Mouse (Mus musculus) right cerebral cortex, postnatal 10 days (tissue): Measurements from ENCODE around the gene Mef2b.

Experiments
- DNase-seq, 2 experiments: peaks; one replicate each; pipeline ENCODE4 v3.0.0; 2021; ENCODE audit warnings: low spot score in 2 of 2

The Mef2b gene

GRCm38 (mm10) chr8:70134086-70134485 is 5.4 kb upstream of the Mef2b start:
- no peak for DNase-seq

DNA sequence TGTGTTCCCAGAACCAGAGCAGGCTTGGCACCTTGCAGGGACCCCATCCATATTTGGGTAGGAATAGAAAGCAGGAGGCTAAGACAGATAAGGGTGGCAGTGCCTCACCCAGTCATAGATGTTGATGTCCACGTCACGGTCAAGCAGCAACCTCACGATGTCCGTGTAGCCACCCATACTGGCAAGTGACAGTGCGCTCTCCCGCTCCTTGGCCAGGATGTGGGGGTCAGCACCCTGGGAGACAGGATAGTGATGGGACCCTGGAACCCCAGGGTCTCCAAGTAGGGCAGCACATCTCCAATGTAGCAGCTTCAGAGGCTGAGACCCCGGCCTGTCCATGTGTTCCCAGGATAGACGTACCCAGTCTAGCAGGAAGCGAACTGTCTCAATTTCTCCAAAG is 4.6 kb upstream of the Mef2b start:
- DNase-seq, result no peak

DNA sequence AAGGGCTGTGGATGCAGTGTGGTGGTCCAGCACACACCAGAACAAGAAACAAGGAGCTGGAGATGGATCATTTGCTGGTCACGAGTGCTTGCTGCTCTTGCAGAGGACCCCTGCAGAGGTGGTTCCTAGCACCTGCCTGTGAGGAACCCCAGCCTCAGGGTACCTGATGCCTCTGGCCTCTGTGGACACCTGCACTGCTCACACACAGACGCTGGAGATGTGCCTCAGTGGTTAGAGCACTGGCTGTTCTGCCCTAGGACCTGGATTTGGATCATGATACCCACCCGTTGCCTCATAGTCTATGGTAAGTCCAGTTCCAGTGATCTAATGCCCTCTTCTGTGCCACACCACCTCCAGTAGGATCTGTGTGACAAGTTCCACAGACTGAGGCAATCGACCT is 2.9 kb upstream of the Mef2b start:
- DNase-seq, result no peak

DNA sequence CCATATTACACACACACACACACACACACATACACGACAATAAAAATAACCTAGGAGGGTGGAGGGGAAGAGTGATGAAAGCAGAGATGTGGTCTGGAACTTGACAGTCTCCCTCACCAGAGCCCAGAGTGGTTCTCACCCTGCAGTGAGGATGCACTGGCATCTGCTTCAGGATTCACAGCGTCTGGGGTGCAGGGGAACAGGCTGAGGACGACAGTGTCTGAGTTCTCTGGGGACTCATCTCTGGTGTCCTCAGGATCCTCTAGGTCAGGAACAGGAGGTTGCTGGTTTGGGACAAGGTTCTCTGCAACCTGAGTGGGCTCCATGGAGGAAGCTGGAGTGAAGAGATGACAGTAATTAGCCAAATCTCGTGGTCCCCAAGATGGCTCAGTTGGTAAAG is 1.6 kb upstream of the Mef2b start:
- no peak for DNase-seq

DNA sequence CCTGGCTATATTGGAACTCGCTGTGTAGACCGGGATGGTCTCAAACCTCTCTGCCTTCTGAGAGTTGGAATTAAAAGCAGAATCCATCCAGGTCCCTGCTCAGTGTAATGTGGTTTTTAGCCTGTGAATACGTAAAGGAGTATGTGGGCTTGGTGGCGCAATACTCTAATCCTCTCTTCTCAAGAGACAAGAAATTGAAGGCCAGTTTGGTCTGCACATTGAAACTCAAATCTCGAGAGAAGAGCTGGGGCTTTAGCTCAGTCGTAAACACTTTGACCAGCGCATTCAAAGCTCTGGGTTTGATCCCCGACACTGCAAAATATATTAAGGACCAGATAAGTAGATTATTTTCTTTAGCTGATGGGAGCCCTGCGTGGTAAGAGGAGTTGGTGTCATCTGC is 470 bp downstream of the Mef2b start:
- no peak for DNase-seq

- no peak for DNase-seq
Measured at GRCm38 (mm10) chr8:70147678-70148607, 8.4 kb downstream of the Mef2b start.

DNA sequence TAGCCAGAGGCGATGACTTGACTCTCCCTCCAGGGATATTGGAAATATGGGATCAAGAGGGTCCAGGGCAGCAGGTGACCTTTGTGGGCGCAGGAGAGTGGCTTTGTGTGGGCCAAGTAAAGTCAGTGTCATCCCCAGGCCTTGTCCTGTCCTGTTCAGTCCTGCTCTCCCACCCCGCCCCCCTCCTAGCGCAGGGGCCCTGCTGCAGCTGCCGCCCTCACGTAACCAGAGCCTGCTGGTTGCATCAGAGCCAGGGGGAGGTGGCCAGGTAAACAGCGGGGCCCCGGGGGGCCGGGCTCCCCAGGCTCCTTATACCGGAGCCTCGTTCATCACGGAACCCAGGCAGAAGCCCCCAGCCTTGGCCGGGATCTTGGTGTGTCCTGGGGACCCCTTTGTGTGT is 10.6 kb downstream of the Mef2b start:
- DNase-seq, result no peak

GRCm38 (mm10) chr8:70152537-70153257 is 13.2 kb downstream of the Mef2b start:
- DNase-seq, result peak; percentile 79 to 85

DNA sequence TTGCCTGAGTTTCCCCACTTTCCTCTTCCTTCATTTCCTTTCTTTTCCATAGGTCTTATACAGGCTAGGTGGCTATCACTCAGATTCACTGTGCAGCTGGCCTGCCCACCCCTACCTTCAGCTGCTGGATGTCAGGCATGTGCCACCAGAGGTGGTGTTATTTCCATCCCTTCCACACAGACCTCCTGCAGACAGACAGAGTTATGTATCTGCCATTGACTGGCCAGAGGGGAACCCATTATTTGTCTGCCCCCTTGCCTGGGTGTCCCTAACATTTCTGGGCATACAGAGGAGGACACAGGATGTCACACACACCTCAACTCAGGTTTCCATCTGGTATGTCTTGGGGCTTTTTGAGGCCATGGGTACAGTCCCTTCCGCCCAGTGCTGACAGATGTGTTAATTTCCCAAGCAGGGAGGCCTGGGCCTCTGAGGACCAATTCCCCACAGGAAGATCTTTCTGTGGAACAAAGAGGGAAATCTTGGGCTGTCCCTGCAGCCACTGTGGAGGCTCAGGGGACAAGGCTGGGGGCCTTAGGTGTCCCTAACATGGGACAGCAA is 17.8 kb downstream of the Mef2b start:
- no peak for DNase-seq

DNA sequence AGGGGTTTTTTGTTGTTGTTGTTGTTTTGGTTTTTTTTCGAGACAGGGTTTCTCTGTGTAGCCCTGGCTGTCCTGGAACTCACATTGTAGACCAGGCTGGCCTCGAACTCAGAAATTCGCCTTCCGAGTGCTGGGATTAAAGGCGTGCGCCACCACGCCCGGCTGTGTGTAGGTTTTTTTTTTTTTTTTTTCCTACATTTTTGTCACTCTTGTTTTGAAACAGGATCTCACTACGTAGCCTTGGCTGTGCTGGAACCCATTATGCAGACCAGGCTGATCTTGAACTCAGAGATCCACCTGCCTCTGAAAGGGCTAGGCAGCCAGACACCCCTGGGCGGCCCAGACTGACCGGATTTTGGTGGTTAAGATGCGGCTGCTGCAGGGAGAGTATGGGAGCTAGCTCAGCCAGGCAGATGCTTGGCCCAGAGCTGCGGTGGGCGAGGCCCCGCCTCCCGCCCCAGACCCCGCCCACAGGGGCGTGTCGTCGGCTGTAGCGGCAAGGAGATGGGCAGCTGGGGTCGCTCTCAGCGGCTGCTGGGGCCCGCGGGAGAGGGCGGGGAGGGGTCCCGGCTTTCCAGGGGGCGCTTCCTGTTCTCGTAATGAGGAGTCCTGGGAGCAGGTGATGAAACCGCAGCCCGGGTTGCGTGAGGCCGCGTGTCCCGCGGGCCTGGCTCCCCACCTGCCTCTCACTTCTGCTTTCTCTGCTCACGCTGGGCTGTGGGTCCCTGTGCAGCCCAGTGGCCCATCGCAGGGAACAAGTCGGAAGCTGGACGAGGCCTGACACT is 18.8 kb downstream of the Mef2b start:
- DNase-seq, result peak; percentile 73 to 81

DNA sequence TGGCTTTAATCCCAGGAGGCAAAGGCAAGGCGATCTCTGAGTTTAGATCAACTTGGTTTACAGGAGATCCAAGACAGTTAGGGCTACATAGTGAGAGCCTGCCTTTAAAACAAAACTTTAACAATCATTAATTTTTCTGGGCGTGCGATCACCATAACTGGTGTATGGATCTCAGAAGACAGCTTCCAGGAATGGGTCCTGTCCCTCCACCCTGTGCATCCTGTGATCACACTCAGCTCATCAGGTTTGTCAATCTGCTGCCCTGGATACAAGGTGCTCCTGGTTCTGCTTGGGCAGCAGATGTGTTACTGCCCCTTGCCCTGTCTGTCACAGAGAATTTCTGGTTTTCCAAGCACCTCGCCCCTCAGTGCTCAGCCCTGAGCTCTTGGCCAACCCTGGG is 19.7 kb downstream of the Mef2b start:
- DNase-seq, result no peak

DNA sequence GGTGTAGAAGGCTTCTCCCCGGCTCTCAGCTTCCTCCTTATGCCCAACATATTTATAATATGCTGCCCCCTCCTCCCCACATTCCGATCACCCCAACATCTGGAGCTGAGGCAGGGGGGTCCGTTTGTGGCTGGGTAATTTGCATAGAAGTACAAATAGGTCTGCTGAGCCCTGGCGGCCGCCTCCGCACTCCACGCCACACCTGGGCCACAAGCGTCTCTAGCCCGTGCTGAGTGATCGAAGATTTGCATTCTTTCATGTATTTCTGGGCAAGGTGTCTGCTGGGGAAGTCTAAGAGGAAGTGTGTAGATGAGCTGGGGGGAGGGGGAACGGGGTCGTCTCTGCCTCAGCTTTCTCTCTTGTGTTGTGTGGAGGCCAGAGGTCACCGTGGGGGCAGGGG is 20.5 kb downstream of the Mef2b start:
- DNase-seq, result no peak

DNA sequence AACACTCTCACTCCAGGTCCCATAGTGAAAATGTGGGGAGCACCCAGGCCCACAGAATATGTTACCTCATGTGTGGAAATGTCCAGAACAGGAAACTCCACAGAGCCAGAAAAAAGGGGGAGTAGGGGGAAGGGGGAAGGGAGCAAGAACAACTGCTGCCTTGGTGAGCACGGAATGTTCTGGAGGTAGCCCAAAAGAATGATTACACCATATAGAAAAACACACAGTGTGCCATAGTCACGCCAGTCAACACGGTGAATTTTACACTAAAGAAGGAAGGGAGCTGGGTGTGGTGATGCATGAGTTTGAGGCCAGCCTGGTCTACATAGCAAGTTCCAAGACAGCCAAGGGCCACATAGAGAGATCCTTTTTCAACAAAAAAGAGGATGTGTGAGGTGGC is 23.8 kb downstream of the Mef2b start:
- DNase-seq, result no peak

DNA sequence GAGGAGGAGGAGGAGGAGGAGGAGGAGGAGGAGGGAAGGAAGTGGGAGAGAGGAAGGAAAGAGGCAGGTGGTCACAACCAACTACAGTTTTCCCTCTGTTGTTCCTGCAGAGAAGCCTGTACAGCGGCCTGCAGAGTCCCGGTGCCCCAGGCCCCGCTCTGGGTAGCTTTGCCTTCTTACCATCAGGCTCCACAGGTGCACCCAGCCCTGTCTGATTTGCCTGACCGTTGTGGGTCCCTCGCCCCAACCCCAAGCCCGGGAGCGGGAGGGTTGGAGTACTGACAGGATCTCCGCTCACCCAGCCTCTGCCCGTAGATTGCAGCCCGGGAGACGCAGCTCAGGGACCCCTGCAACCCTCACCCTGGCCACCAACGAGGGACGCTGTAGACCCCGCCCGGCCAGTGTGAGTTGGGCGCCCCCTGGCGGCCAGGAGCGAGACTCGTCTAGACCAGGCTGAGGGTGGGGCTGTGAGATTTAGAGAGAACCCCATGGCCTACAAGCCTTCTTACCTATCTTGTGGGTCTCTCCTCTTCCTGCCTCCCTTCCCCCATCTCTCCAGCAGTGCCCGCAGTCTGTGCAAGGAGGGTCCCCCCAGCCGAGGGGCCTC is 27.1 kb downstream of the Mef2b start:
- DNase-seq, result peak; percentile 51 to 71

GRCm38 (mm10) chr8:70170116-70170515 is 30.6 kb downstream of the Mef2b start:
- DNase-seq, result no peak

DNA sequence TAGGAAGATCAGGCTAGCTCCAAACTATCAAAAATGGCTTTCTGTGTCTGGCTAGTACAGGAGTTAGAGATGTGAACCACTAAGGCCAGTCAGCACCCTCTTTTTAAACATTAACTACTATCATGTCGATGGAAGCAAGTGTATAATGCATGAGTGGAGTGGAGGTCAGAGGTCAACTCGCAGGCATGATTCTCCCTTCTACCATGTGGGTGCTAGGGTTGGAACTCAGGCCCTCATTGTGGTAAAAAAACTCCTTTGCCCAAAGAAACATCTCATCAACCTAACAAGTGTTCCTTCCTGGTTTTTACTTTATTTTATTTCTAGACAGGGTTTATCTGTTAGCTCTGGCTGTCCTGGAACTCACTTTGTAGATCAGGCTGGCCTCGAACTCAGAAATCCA is 31.2 kb downstream of the Mef2b start:
- DNase-seq, result no peak

DNA sequence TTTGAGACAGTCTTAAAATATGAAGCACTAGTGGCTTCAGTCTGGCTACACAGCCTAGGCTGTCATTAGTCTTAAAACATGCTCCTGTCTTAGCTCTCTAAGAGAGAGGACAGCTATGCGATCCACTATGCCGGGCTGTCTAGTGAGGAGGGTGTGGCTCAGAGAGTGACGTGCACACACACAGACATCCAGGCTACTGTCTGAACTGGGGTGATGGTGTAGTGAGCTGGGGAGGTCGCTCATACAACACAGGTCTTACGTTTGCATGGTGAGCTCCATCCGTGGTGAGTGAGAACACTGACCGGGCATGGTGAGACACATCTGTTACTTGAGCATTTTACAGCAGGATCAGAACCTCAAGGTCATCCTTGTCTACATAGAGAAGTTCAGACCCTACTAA is 31.7 kb downstream of the Mef2b start:
- no peak for DNase-seq

DNA sequence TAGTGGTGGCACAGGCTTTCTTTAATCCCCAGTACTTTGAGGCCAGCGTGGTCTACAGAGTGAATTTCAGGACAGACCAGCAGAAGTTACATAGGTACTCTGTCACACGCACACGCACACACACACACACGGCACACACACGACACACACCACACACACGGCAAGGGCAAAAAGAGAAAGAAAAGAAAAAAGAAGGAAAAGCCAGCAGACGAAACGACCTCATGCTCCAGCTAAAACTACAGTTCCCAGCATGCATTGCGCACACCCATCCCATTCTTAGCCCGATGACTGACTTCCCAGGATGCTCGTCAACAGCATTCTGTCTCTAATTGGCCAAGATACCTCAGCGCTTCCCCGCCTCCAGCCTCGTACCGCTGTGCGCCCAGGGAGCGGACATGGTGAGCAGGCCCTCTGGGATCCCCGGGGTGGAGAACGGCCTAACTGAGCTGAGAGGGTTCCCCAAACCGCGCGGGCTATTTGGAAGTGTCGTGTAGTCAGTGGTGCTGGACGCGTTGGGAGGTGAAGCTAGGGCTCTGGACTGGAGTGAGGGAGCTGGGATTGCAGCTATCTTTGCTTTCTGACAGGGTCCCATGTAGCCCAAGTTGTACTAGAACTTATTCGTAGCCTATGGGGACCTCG is 32.7 kb downstream of the Mef2b start, which contains the start of gene Tmem161a:
Gene Tmem161a (plus strand): TSS at position 314 of the 639 bp plus-strand sequence.
- peak; percentile 96 to 97 for DNase-seq

DNA sequence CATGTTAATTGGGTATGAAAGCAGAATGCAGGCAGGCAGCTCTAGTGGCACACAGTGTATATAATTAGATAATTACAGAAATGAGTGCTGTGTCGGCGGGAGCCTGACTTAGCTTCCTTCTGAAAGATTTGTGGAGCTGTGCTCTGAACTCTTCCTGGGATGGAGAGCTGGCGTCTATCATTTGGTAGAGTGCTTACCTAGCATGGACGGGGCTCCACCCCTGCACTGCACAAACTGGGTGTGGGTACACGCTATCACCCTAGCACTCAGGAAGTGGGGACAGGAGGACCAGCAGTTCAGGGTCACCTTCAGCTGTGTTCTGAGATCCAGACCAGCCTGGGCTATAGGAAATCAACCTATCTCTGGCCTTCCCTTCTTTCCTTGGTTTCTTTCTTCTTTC is 33.8 kb downstream of the Mef2b start:
- DNase-seq, result no peak

DNA sequence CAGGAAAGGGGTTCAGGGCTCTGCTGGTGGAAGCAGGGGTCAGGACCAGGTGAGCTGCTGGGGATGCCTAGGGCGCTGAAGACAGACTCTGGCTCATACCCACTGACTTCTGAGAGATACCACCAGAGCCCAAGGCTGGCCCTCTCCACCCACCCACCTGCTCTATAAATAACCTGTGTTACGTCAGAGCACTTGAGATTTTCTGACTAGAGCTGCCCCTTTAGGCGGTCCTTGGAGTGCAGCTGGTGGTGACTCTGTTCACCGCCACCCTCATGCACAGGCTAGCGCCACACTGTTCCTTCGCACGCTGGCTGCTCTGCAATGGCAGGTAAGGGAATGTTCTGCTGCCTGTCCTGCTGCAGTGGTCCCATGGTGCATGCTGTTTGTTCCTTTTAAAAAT is 34.6 kb downstream of the Mef2b start:
- no peak for DNase-seq

GRCm38 (mm10) chr8:70178231-70178630 is 38.7 kb downstream of the Mef2b start:
- no peak for DNase-seq
